Mouse (Mus musculus) liver, postnatal 0 days (tissue): ENCODE data around the gene Gm3854.

Experiments used
- CTCF ChIP-seq: sonication (generic); IDR thresholded peaks from 2 replicates; pipeline ENCODE4 v1.5.1; 2016; ENCODE audit warnings: antibody characterized with exemption, low read depth
- EP300 ChIP-seq: IDR thresholded peaks from 2 replicates; pipeline ENCODE4 v1.6.1; 2016; ENCODE audit warnings: antibody characterized with exemption, low read depth, mild to moderate bottlenecking

GRCm38 (mm10) chr7:6372993-6373392 is 29.4 kb downstream of the Gm3854 start:
- TF ChIP-seq CTCF (no peak), EP300 (no peak)
